Mouse (Mus musculus) retina, postnatal 7 days (tissue): Measurements from ENCODE around the gene 1700021F05Rik.

Experiments
- DNase-seq: peaks from one replicate; pipeline ENCODE4 v3.0.0-alpha.2; 2012; ENCODE audit warnings: low read depth, low spot score

Gene 1700021F05Rik

DNA sequence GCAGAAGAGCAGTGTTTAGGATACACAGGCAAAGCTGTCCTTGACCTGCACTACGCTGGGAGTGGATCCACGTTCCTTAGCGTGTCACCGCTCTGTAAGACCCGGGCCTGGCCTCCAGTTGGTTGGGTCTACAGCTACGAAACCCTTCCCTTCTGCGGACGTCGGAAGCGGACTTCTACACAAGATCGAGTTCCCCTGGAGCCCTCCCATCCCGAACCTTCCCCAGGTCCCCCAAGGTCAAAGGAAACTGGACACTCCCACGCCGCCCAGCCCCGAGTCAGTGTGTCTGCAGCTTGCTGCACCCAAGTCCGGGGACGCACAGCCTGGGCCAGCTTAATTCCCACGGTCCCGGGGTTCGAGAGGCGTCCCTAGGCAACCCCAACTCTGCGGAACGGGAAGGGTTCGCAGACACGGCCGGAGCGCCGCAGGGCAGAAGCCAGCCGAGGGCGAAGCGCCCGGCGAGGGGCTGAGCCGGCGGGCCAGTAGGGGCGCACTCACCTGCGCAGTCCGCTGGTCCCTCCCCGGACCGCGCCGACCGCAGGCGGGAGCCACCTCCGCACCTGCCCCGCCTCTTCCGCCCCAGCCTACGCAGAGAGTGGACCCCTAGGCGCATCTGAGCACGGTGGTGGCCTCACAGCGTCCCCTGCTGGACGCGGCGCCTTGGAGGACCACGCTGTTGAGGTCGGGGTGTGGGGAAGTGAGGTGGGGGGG lies at the start of gene 1700021F05Rik:
TSS of gene 1700021F05Rik (minus strand) at position 553 of the 711 bp plus-strand sequence.
- DNase-seq, result peak; percentile 91

DNA sequence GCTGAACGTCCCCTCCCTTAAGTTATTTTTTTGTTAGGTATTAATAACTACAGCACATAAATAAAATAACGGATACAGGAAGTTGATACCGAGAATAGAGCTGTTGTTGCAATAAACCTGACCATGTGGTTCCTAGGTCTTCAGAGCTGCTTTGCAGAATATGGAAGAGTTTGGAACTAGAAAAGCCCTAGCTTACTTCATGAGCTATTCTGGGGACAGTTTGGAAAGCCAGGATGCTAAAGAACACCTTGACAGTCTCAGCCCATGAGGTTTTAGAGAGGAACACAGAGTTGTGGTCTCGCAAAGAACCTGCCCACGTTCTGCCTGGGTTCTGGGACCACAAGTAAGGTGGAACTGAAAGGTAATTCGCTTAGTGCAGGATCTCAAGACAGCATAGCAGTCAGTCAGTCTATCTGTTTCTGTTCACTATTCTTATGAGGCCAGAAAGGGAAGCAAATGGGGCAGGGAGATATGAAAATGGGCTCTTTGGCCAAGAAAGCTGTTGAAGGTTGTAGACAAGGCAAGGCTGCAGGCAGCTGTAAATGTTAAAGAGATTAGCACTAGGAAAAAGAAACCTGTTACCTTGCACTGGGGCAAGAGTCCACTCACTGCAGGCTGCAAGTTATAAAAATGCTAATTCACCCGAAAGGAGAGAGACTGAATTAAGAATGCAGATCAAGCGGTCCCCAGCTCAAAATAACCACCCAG lies 47.8 kb upstream of the 1700021F05Rik start:
- DNase-seq, result no peak

DNA sequence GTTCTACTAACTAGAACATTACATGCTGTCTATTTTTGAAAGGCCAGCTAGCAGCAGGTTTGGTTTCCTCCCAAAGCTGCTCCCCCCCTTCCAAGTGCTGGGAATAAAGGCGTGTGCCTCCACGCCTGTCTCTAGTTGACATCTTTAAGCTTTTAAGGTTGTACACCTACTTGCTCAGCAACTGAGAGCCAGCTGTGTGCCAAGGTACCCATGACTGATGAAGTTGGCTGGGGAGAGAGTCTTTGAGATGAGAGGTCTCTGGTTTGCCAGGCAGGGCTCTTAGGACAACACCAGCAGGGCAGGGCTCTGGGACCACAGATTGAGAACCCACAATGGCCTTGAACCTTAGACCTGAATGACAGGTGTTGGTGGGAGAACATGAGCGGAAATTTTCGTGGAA lies 43.7 kb upstream of the 1700021F05Rik start:
- DNase-seq, result no peak

DNA sequence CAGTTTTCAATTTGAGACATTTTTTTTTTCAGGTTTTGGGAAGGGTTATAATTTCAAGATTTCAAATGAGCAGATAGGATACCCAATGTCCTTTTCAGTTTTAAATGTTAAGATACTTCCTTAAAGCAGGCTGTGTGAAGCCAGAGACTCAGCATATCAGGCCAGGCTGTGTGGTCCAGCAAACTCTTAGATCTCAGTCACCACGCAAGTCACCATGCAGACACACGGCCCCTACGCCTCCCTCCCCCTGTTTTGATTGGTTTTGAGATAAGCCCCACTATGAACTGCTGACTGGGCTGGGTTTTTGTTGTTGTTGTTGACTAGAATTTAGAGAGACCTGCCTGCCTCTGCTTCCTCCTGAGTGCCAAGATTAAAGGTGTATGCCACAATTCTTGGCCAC lies 40.5 kb upstream of the 1700021F05Rik start:
- DNase-seq, result no peak

DNA sequence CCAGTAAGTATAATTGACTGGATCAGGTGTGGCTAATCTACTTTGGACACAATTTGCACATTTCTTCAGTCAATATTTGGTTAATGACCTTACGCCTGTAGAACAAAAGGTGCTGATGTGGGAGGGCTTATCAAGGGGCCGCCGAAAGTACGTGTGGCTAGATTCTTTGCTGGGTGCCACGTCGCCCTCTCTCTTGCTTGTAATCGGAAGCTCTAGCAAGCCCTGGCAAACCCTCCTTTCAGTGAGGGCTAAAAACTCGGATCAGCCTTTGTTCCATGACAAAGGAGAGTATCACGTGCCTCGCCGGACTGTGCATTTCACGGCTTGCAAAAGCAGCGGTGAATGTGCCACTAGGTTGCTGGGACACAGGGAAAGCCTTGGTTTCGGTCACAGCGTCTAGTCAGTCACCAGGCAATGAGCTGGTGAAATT lies 39.9 kb upstream of the 1700021F05Rik start:
- peak; percentile 28 for DNase-seq

- DNase-seq, result peak; percentile 21
Measured at GRCm38 (mm10) chr10:43579381-43580261, 38.8 kb upstream of the 1700021F05Rik start.

- peak; percentile 48 for DNase-seq
Measured at GRCm38 (mm10) chr10:43578754-43579380, 38.1 kb upstream of the 1700021F05Rik start.

DNA sequence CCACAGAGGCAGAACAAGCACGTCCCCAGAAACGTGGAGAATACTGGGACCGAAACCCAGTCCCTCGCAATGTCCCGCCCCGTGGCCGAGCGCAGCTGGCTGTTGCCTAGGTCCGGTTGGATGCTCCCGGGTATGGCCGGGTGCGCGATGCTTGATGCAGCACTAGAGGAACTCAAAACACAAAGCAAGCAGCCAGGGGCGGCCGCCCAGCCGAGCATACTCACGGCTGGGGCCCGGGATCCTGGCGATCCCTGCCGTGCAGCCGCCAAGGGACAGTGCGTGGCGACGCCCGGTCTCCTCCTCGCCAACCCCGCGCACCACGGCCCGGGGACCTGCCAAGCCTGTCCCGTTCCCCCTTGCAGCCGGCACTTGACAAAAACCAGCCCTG lies 37.6 kb upstream of the 1700021F05Rik start:
- DNase-seq, result no peak

- DNase-seq, result no peak
Measured at GRCm38 (mm10) chr10:43577997-43578331, 37.2 kb upstream of the 1700021F05Rik start, which contains the start of gene Cd24a. Gene Cd24a, plus strand, starts transcription at chr10:43578284.

DNA sequence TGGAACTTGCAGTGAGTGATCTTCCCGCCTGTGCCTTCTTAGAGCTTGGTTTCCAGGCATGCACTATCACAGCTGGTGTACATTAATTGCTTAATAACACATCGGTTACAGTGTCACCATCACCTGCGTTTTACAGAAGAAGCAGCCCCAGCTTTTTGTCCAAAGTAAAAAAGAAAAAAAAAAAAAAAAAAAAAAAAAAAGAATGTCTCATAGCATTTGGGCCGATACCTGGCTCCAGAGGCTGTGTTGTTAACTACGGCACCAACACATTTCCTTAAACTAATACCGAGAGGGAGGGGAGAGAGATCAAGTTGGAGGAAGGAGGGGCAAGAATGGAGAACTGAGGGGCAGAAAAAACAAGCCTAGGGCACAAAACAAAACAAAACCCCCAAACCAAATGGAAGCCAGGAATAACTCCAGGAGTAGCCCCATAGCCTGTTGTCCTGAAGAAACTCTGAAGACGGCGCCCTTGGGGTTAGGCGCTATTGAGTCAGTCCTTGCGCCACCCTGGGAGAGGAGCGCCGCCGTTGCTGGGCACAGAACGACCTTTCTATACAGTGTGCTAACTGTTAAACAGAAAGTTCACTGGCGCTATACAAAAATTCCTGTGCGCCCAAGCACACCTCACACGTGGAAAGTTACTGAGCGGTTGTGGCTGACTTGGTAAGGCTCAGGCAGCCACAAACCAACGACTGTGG lies 36.7 kb upstream of the 1700021F05Rik start:
- DNase-seq, result no peak

- DNase-seq, result peak; percentile 77
Measured at GRCm38 (mm10) chr10:43574956-43575355, 34.2 kb upstream of the 1700021F05Rik start.

DNA sequence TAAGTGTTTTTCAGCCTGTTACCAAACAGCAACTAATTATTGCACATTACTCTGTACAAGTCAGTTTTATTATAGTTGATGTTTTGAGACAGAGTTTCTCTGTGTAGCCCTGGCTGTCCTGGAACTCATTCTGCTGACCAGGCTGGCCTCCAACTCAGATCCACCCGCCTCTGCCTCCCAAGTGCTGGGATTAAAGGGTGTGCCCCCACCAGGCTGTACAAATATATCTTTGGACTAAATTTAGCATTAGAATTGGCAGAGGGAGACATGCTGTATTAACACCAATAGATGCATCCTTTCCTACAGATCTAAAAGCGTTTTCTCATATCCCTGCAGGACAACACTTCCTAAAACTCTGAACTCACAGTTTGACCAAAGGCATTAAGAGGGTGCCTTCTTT lies 33.6 kb upstream of the 1700021F05Rik start:
- DNase-seq, result no peak

DNA sequence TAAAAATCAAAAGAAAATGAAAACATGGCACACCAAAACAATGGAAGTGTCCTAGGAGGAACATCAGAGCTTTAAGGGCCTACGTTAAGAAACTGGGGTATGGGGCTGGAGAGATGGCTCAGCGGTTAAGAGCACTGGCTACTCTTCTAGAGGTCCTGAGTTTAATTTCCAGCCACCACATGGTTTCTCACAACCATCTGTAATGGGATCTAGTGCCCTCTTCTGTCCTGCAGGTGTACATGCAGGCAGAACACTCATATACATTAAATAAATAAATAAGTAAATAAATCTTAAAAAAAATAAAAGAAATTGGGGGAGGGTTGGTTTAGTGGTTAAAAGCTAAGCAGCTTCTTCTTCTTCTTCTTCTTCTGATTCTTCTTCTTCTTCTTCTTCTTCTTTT lies 20.5 kb upstream of the 1700021F05Rik start:
- no peak for DNase-seq

DNA sequence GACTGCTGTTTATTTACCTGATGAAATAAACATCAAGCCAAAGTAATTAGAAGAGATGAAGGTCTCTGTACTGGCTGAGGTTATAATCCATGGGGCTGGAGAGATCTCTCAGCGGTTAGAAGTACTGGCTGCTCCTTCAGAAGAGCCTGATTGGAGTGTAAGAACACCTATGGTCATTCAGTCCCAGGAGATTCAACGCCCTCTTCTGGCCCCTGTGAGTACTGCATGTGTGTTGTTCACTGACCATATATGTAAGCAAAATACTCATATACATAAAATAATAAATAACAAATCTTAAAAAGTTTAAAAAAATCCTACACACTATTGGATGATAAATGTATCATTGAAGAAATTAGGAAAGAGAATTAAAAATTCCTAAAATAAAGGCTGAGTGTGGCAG lies 20.0 kb upstream of the 1700021F05Rik start:
- no peak for DNase-seq

- DNase-seq, result no peak
Measured at GRCm38 (mm10) chr10:43559313-43559712, 18.5 kb upstream of the 1700021F05Rik start.

DNA sequence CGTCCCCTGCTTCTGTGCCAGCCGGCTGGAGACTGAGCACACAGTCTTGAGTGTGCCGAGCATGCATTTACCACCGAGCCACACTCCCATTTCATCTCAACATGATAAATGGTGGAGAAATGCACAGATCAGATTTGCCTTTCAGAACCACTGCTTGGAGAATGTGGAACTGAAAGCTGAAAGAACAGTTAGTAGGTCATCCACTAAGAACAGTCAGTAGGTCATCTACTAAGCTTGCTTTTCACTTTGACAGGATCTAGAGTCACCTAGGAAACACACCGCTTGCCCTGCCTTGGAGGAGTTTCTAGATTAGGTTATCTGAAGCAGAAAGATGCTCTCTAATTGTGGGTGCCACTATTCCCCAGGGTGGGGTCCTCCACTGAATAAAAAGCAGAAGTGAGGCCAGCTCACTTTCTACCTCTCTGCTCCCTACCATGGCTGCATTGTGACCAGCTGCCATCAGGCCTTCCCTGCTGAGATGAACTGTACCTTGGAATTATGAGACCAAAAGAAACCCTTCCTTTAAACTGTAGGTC lies 16.9 kb upstream of the 1700021F05Rik start:
- DNase-seq, result no peak

- no peak for DNase-seq
Measured at GRCm38 (mm10) chr10:43551388-43551787, 10.6 kb upstream of the 1700021F05Rik start.

GRCm38 (mm10) chr10:43550923-43551322 lies 10.1 kb upstream of the 1700021F05Rik start:
- DNase-seq, result no peak

DNA sequence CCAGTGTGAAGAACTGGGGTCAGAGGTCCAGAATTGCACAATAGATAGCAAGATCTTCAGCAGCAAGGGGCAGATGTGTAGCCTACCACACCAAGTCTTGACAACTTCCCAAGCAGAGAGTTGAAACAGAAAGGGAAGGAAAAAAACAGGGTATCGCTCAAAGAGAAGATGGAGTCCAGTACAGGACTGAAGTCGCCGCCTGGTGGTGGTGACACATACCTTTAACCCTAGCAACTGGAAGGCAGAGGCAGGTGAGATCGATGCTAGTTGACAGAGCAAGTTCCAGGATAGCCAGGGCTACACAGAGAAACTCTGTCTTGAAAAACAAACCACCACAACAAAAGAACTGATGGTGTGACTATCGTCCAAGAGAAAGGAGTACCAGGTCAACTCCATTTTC lies 8.6 kb upstream of the 1700021F05Rik start:
- DNase-seq, result no peak

- no peak for DNase-seq
Measured at GRCm38 (mm10) chr10:43541153-43541544, 355 bp upstream of the 1700021F05Rik start.
